Mouse (Mus musculus) ES-Bruce4 (cell line): ENCODE results near the gene Ewsr1.

ENCODE experiments used
- CTCF ChIP-seq: IDR thresholded peaks from one replicate; pipeline ENCODE4 v1.8.1; 2011; ENCODE audit warnings: low read depth, low read length
- EP300 ChIP-seq: IDR thresholded peaks from 2 replicates; pipeline ENCODE4 v1.6.1; 2011; ENCODE audit warnings: low read depth, low read length; ENCODE audit not compliant: insufficient read depth
- POLR2A ChIP-seq: IDR thresholded peaks from one replicate; pipeline ENCODE4 v1.8.1; 2011; ENCODE audit warnings: low read length; ENCODE audit not compliant: insufficient read depth

DNA sequence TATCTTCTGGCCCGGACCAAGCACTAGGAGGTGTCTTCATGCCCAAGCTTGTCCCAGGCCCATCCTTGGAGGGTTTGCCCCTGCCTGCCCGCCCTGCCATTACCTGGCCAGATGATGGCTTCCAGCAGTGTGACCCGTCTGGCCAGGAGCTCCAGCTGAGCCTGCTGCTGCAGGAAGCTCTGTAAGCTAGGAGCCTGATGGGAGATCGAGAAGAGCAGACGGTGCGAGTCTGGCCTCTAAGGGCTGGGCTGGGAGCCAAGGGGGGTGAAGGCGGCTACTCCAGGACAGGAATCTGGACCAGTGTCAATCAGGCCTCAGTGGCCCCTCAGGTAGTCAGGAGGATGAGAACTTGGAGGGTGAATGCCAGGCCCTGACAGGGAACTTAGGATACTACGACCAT lies 10.4 kb upstream of the Ewsr1 start:
- no peak for TF ChIP-seq CTCF
- TF ChIP-seq EP300: no peak
- no peak for TF ChIP-seq POLR2A
